Mouse (Mus musculus) spleen, adult 18-20 months (tissue): ENCODE data around the gene Cmtm7.

Source experiments
- DNase-seq, 2 experiments: peaks; one replicate each; pipeline ENCODE4 v3.0.0; 2022; ENCODE audit warnings: mixed read lengths in 2 of 2

The Cmtm7 gene

DNA sequence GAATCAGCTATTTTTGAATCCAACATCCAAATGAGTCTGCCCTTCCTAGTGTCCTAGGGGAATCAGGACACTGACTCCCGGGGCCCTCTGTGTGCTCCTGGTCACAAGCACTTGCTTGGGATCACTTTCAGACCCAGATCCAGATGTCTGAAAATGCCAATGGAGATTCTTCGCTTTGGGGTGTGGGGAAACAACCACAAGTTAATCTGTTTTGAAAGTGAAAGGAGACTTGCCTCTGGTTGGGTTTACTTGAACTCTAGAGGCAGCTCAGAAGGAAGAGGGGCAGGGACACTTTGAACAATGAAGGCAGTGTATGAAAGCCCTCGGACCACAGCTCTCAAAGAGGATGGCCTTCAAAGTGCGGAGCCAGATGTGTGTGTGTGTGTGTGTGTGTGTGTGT, 12.8 kb upstream of the Cmtm7 start:
- no peak for DNase-seq

DNA sequence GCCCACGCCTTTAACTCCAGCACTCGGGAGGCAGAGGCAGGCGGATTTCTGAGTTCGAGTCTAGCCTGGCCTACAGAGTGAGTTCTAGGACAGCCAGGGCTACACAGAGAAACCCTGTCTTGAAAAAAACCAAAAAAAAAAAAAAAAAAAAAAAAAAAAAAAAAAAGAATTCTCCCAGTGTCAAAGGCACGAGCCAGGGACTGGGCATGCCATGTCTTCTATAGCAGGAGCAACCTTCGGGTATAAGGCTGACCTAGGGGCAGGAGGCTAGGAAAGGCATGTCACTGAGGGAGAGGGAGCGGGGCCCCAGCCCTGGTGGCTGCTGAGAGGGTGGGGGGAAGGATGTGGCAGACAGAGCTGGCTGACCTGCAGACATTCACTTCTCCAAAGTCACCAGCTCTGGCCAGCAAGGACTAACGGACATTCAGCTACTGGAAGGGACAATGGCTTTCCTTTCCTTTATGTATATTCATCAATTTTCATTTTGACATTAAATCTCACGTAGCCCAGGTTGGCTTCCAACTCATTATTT, 12.2 kb upstream of the Cmtm7 start:
- DNase-seq: no peak

DNA sequence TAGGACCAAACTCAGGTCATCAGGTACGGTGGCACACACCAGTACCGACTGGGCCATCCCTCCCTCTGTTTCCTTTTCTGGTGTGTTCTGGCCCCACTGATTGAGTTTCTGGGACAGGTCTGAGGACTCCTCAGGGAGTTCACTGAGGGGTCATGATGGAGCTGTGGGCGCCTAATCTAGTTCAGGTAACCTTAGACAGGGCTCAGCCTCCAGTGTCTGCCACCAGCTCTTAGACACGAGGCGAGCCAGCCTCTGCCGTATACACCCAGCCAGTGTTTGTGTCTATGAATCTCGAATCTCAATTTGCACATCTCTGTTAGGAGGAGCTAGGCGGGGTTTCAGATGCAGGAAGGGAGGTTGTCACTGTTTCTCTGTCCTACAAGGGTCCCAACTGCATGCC, 8.3 kb upstream of the Cmtm7 start:
- DNase-seq: no peak

DNA sequence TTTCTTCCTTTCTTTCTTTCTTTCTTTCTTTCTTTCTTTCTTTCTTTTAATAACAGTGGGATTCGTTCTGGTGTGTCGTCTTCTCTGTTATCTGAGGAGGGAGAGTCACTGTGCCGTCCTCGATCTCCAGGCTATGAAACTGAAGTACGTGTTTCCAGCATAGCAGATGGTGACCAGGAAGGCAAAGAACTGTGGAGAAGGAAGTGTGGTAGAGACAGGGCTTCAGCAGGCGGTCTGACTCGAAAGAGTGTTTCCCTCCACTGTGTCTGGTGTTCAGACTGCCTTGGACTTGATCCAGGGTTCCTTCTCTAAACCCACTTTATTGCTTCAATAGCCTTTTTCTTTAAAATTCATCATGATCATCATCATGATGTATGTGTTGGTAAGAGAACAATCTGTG, 7.9 kb upstream of the Cmtm7 start:
- DNase-seq: no peak

DNA sequence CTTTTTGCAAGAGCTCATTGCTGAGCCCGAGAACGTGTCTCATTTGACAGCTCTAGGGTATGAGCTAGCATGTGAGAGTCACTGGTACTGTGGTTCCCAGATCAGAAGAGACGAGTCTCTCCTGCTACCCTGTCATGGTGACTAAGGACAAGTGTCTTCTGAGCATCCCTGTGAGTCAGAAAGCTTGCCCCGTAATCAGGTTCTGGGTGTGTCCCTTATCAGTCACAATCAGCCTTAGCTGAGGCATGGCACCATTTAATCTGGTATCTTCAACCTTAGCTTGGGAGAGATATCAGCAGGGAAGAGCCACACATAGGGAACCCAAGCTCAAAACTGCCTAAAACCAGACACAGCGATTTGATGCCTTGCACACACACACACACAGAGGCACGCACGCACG, 7.0 kb upstream of the Cmtm7 start:
- no peak for DNase-seq

DNA sequence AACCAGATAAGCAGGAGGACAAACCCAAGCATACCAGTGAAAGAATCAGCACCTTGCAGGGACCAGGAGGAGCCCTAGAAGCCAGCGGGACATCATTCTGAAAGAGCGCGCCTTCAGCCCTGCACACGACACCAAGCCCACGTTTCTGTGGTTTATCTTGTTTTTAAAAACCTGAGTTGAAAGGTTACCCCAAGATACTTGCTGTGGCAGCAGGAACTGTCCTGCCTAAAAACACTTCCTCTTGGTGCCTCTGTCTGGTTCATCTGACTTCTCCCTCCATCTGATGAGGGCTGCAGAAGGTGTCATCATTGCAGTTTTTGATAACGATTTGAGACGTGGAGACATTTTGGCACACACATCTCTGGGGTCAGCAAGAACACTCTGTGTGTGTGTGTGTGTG, 6.1 kb upstream of the Cmtm7 start:
- DNase-seq: no peak

DNA sequence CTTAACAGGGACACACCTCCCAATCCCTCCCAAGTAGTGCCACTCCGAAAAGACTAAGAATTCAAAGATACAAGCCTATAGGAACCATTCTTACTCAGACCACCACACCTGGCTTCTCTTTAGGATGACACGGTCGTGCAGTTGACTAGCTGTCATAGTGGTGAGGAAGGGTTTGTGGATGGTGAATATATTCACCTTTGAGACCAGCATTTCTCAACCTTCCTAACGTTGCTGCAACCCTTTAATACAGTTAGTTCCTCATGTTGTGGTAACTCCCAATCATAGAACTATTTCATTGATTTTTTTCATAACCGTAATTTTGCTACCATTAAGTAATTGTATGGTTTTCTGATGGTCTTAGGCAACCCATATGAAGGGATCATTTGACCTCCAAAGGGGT, 5.5 kb upstream of the Cmtm7 start:
- DNase-seq: no peak

DNA sequence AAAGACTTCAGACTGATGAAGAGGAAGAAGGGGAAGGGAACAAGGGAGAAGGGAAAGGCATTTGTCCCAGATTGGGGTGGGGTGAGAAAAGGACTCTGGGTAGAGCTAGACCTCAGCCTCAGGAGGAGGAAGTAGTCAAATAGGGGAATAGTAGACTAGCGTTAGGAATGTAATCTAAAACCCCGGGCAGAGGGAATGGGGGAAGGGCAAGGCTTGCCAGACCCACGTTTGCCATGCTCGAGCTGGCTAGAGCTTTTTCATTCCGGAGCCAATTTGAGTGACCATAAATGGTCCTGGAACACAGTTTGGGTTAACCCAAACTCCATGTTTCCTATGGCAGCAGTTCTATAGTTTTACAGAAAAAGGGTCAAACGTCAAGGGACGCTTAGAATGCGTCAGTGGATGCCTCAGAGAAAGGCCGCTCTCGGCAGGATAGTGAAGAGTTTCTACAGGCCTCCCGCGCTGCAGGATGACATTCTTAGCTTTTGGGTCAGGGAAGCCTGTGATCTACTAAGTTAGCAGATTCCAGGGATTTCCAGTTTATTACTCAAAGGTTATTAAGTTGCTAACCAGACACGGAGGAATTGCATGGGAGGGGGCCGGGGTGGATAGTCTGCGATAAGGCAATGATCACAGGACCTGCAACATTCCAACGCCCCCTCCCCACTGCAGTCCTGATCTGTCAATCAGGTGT, 3.9 kb upstream of the Cmtm7 start:
- no peak for DNase-seq

DNA sequence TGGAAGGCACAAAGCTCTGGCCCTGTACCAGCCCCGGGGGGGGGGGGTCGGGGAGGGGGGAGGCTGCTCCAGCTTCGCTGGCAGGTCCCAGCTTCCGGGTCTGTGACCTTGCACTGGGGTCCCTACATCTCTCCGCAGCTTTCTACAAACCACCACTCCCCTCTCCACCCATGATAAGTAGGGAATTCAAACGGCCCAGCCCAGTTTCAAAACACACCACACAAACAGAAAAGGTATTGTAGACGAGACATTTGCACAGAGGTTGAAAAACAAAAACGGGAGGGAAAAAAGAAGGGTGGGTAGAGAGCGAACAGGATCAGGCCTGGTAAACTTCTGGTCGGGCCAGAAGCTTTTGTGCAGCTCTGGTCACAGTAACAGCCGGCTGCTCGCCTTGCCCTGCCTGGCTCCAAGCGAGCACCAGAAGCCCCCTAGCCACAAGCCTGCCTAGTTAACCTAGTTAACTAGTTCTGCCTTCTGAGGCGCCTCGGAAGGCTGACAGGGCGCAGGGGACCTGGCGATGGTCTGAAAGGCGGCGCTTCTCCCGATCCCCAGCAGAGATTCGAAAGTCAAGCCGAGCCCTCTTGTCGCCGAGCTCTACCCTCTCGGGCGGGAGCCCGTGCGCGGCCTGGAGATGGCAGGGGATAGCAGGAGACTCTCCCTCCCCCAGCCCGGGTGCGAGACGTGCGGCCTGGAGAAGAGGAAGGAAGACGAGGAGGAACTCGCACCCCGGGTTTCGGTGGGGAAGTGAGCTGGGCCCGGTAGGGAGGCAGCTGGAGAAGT, 720 bp downstream of the Cmtm7 start:
- DNase-seq: peak; percentile 65 to 73

DNA sequence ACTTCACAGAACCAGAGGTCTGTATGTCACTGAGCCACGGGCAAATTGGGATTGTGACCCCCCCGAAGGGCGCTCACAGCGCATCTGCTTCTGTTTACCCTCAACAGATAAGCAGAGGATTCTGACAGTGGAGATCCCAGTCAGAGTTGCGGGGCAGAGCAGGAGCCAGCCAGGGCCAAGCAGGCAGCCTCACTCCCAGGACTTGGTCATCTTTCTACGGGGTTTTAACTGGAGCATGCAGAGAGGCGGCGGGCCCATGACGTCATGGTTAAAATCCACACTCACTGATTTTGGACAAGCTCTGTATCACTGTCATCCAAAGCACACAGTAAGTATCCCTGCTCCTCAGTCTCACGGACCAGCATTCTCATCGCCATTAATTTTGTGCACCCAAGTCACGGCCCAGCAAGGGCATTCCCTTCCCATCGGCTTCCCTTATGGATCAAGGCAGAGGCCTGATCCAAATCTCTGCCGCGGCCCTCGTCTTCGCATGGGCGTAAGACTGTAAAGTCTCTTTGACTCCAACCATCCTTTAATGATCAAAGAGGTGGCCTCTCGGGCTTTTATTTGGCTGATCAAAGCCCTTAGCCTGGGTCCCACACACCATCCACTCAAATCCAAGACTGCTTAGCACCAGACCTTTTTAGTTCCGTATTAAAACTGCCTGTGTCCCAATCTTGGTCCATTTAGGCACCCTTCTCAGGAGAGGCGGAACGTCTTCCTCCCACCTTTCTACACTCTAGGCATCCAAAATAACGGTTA, 1.5 kb downstream of the Cmtm7 start:
- no peak for DNase-seq

DNA sequence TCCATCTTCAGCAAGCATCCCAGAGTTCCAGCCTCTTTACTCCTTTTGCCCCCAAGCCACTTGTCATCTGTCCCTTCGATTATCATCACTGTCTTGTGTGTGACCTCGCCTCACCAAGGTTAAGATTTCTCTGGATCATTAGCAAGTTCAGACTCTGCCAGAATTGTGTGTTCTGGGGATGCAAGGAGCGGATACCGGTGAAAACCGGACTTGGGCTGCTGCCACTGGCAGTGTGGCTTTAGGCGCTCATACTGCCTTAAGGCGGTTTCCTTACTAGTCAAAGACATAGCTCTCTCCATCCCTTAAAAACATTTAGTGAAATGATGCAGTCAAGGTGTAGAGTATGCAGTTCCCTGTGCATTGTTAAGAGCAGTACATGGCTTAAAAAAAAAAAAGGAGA, 2.8 kb downstream of the Cmtm7 start:
- no peak for DNase-seq

DNA sequence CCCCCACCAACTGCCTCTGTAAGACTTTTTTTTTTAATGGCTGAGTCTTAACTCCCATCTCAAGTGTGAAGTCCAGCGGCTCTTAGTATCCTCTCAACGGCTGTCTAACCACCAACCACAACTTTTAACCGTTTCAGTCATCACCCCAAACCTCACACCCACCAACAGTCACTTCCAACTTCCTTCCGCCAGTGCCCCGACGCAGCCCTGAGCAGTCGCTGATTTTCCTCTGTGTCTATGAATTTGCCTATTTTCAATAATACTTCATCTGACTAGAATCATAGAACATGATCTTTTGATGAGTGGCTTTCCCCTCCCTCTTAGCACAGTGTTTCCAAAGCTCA, 3.6 kb downstream of the Cmtm7 start:
- DNase-seq: no peak

DNA sequence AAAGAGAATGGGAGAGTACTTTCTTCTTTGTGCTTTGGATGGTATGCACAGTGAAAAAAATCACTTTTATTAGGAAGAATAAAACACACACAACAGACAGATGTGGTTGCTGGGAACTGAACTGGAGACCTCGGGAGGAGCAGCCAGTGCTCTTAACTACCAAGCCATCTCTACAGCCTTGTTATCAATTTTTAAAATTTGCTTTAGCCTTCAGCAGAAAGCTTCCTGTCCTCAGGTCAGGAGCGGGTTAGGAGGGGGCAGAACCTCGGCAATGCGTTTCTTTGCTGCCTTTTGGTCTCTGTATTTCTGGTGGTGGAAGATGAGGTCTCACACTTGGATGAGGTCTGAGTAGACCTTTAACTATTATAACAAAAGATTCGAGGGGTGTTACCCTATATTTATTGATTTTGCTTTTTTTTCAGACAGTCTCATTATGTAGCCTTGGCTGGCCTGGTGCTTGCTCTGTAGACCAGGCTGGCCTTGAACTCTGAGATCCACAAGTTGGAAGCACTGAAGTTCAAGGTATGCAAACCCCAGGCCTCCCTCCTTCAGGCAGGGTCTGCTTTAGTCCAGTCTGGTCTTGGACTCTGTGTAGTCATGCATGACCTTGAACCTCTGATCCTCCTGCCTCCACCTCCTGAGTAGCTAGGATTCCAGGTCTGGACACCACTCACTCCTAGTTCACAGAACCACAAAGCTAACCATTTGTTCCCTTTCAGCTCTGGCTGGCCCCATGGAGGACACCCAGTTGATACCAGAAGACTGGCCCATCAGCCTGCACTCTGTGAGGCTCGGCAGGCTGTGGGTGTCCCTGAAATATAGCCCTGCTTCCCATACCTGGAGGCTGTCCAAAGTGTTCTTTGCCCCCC, 4.2 kb downstream of the Cmtm7 start:
- DNase-seq: no peak

DNA sequence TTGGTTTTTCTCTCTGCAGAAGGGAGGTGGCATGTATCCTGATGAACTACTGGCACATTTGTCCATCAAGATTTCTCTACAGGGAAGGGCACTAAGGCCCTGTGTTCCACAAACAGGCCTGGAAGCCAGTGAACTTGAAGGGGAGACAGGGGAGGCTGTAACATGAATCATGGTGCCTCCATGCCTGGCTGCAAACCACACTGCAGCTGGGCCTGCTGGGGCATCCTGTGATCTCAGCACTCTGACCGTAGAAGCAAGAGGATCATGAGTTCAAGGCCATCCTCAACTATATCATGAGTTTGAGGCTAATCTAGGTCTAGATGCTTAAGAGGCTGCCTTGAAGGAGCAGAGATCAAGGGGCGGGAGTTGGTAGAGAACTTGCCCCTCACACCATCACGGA, 5.3 kb downstream of the Cmtm7 start:
- DNase-seq: no peak

DNA sequence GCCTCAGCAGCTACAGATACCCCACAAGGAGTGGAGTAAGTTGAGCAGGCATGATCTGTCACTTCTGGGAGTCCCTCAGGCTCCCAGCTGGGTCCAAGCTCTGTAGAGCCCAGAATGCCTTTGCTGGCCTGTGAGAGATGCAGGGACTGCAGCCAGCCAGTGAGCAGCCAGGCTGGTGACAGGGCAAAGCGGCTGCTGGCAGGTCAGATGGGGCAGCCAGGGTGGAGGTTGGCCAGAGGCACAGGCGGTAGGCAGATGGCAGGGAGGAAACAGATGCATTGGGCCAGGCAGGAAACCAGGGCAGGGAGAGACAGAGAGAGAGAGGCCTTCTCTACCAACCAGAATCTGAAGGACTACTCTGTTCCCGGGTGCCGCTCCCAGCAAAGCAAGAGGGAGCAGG, 6.4 kb downstream of the Cmtm7 start:
- DNase-seq: no peak

DNA sequence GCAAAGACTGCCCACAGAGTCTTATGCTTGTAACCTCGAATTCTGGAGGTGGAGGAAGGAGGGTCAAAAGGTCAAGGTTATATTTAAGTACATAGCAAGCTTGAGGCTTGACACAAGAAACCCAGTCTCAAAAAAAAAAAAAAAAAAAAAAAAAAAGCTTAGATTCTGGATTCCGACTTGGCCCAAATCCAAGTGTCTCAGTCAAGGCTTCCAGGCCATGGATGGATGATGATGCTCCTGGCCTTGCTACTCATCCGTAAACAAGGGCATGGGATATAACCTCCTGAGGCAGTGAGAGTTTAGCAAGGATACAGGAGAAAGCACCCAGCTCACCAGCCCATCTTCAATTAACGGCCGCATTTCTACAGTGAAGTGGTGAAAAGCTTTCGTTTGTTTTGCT, 7.0 kb downstream of the Cmtm7 start:
- no peak for DNase-seq

DNA sequence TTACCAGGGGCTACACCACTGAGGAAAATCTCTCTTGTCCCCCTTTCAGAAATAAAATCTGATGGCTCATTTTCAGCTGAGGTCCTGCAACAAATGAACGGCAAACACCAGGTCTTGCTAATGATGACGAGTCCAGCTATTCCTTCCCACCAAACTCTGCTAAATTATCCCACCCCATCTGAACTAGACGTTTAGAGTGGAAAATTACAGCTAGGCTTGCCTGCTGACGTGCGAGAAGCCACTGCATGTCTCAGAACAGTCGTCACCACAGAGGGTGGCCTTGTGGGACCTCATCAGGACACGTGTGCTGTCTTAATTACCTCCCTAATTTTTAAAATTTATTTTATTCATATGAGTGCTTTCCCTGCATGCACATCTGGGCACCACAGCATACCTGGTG, 10.1 kb downstream of the Cmtm7 start:
- no peak for DNase-seq

DNA sequence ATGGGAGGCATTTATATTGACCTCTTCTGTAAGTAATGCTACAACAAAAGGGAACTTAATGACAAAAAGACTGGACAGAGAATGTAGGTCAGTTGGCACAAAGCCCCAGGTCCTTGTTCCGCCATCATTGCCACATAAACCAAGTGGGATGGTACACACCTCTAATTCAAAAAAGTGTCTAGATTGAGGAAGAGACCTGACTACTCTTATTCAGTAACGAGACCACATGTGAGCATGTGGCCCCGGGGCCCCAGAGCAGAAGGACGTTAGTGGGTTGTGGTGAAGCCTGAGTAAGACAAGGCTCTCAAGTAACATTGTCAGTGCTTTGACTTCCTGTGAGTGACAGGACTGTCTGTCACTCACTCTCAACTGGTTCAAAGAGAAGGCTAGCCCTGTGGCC, 11.4 kb downstream of the Cmtm7 start:
- DNase-seq: no peak

DNA sequence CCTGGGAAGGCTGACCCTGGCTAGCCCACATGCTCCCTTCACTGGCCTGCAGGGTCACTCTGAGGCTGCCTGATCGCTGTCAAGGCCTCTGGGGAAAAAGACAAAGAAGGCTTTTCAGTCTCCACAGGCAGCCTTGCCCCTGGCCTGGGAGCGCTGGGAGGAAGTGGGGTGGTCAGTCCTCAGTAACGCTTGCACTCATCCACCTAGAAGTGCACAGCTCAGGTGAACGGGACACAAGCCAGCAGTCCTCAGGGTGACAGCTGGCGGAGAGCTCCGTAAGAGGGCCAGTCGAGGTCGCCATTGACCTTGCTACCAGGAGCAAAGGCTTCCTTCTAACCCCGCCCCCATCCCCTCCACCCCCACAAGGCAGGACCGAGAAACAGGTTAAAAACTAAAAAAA, 13.6 kb downstream of the Cmtm7 start:
- no peak for DNase-seq

DNA sequence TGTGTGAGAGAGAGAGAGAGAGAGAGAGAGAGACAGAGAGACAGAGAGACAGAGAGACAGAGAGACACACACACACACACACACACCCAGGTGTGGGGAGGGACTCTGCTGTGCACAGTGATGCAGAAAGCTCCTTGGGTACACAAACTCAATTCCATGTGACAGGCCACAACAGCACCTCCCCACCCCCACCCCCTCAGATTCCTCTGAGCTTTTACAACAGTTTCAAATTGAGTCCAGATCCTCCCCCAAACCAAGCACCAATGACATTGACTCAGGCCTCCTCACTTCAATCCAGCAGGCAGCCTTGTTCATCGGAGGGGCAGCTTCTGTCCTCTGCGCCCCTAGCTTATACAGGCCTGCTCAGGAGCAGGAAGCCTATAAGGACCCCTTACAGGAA, 14.1 kb downstream of the Cmtm7 start:
- DNase-seq: no peak

DNA sequence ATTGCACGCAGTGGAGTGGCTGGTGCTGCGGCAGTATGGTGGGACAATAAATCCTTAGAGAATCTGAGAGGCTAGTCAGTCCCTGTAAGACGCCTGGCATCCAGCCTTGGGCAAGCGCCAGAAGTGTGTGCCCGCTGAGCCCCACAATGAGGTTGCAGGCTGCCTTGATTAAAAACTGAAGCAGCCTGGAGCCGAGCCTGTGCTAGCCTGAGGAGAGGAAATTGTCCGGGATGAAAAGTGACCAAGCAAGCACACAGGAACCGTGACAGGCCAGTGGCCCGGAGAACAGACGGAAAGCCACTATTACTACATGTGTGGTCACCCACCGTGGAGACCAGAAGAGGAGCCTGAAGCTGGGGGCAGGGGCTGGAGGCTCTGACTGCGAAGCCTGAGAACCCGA, 14.6 kb downstream of the Cmtm7 start:
- no peak for DNase-seq

DNA sequence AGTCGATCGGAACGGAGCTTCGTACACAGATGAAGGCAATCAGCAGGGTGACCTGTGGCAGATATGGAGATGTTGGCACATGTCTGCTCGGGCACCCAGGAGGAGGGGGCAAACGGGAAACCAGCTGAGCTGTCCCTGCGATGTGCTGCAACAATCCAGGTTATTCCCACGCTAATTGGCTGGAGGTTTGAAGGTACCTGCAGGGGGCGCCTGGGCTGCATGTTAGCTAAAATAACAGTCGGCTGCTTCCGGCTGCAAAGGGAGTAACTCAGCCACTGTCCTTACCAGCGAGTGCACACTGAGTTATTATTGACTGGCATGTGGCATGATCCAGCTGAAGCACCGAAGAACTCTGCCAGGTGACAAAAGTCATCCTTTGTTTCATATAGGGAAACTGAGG, 18.3 kb downstream of the Cmtm7 start:
- DNase-seq: peak in 1 of 2 experiments; percentile 59

DNA sequence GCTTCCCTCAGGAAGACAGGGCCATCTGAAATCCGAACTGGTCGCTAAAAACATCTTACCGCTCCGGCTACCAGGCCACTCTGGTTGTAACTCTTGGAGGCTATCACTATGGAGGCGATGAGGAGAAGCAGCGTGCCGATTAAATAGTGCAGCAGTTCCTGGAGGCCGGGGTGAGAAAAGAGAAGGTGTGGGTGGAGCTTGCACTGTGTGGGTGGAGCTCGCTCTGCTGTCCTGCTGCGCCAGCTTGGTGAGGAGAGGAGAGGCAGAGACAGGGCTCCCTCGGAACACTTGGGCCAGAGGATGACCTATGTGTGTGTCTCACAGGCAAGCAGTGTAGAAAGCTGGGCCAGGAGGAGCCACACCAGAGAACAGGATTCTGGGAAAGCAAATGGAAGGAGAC, 19.8 kb downstream of the Cmtm7 start:
- no peak for DNase-seq
